Mouse (Mus musculus) testis, adult 2 months (tissue): Measurements from ENCODE around the gene Mcm8.

Experiments
- CTCF ChIP-seq: fragments of 200-500 bp; IDR thresholded peaks from 2 replicates; pipeline ENCODE4 v1.5.1; 2012; ENCODE audit warnings: low read depth, mild to moderate bottlenecking, inconsistent platforms, low read length, moderate library complexity; ENCODE audit not compliant: control insufficient read depth, insufficient read depth, insufficient replicate concordance
- POLR2A ChIP-seq: fragments of 200-500 bp; IDR thresholded peaks from 2 replicates; pipeline ENCODE4 v1.6.1; 2012; ENCODE audit warnings: low read depth, mild to moderate bottlenecking, inconsistent platforms, low read length, moderate library complexity; ENCODE audit not compliant: control insufficient read depth

DNA sequence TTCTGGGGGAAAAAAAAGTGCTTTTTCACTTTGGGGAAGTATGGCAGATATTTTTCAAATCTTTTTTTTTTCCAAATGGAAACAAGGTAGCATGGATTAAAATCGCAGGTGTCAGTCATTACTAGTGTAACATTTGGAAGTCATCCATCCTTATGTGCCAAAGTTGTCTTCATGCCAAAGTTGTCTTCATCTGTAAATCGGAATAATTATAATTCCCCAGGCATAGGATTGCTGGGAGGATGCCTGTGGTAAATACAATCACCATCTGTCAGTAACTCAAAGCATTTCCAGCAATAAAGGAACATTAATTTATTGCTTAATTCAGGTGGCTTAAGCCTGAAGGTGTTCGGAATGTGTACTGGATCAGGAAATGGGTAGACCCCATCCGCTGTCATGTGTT is 25.1 kb downstream of the Mcm8 start:
- no peak for TF ChIP-seq CTCF
- no peak for TF ChIP-seq POLR2A
